Mouse (Mus musculus): ENCODE measurements at regions not wholly inside any gene's neighbourhood (a gene's known extent, or its start where the extent isn't known, plus 50 kb on each side); places are given as distances from the start of the nearest gene placed in this dataset.

GRCm38 (mm10) chr2:124821366-124821765, 246.6 kb upstream of the Slc24a5 start:
- no peaks in the 10 kb centered on the region for H3K36me3 ChIP-seq (ENCODE audit: control insufficient read depth, insufficient read depth, low read length)
- H3K9ac ChIP-seq (replicated peaks; ENCODE audit: low read depth, low read length), result no peak overlapping the region
- H3K4me3 ChIP-seq (ENCODE audit: low read depth, low read length), result no peak overlapping the region
- H3K4me2 ChIP-seq (ENCODE audit: low read depth, low read length), result no peak overlapping the region
- H3K9me3 ChIP-seq (ENCODE audit: control insufficient read depth, low read length), result no peaks in the 10 kb centered on the region
- 68% methylated on average over 4 of the region's 4 CpGs for WGBS
- H3K4me1 ChIP-seq (ENCODE audit: control insufficient read depth, insufficient read depth, low read length), result no peaks in the 10 kb centered on the region
- no peak for ATAC-seq (ENCODE audit: low read depth)
- H3K27me3 ChIP-seq (ENCODE audit: control insufficient read depth, insufficient read depth, low read length), result no peaks in the 10 kb centered on the region
- no peak overlapping the region for H3K27ac ChIP-seq (ENCODE audit: low read depth, low read length)

DNA sequence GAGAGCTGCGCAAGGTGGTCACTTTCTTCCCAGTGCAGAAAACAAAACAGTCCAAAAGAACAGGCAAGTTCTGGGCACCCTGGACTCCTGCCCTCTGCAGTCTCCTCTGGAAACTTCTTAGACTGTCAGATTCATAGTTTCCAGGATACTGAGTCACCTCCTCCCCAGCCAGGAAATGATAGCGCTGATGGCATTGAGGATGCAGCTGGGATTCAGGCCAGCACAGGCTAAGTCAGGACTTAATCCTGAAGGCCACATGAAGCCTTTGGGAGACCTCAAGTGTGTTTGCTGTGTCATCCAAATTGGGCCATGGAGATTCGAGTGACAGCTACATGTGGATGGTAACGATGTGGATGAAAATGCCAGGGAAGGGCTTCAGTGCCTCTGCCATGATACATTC, 219.1 kb upstream of the Slc24a5 start:
- Histone ChIP-seq H3K9me3 (ENCODE audit: control insufficient read depth, low read length) (no peaks in the 10 kb centered on the region), H3K27ac (ENCODE audit: low read depth, low read length) (no peak overlapping the region), H3K4me1 (ENCODE audit: control insufficient read depth, insufficient read depth, low read length) (no peaks in the 10 kb centered on the region), H3K27me3 (ENCODE audit: control insufficient read depth, insufficient read depth, low read length) (no peaks in the 10 kb centered on the region), H3K4me2 (ENCODE audit: low read depth, low read length) (no peak overlapping the region), H3K4me3 (ENCODE audit: low read depth, low read length) (no peak overlapping the region), H3K36me3 (ENCODE audit: control insufficient read depth, insufficient read depth, low read length) (no peaks in the 10 kb centered on the region), H3K9ac (replicated peaks; ENCODE audit: low read depth, low read length) (no peak overlapping the region)
- 89% methylated on average over 4 of the region's 4 CpGs for WGBS
- ATAC-seq (ENCODE audit: low read depth), result no peak

GRCm38 (mm10) chr2:124858504-124858903, 209.4 kb upstream of the Slc24a5 start:
- Histone ChIP-seq H3K4me2 (ENCODE audit: low read depth, low read length) (no peak overlapping the region), H3K9me3 (ENCODE audit: control insufficient read depth, low read length) (no peaks in the 10 kb centered on the region), H3K36me3 (ENCODE audit: control insufficient read depth, insufficient read depth, low read length) (no peaks in the 10 kb centered on the region), H3K9ac (replicated peaks; ENCODE audit: low read depth, low read length) (no peak overlapping the region), H3K27me3 (ENCODE audit: control insufficient read depth, insufficient read depth, low read length) (no peaks in the 10 kb centered on the region), H3K4me1 (ENCODE audit: control insufficient read depth, insufficient read depth, low read length) (no peaks in the 10 kb centered on the region), H3K27ac (ENCODE audit: low read depth, low read length) (no peak overlapping the region), H3K4me3 (ENCODE audit: low read depth, low read length) (no peak overlapping the region)
- WGBS, result 72% methylated on average over 3 of the region's 3 CpGs
- no peak for ATAC-seq (ENCODE audit: low read depth)

GRCm38 (mm10) chr2:124888209-124888608, 179.7 kb upstream of the Slc24a5 start:
- H3K27me3 ChIP-seq (ENCODE audit: control insufficient read depth, insufficient read depth, low read length), result no peaks in the 10 kb centered on the region
- no peaks in the 10 kb centered on the region for H3K4me1 ChIP-seq (ENCODE audit: control insufficient read depth, insufficient read depth, low read length)
- no peak overlapping the region for H3K9ac ChIP-seq (replicated peaks; ENCODE audit: low read depth, low read length)
- no peak overlapping the region for H3K27ac ChIP-seq (ENCODE audit: low read depth, low read length)
- 62% methylated on average over 4 of the region's 4 CpGs for WGBS
- H3K9me3 ChIP-seq (ENCODE audit: control insufficient read depth, low read length), result no peaks in the 10 kb centered on the region
- H3K4me2 ChIP-seq (ENCODE audit: low read depth, low read length), result no peak overlapping the region
- H3K36me3 ChIP-seq (ENCODE audit: control insufficient read depth, insufficient read depth, low read length), result no peaks in the 10 kb centered on the region
- H3K4me3 ChIP-seq (ENCODE audit: low read depth, low read length), result no peak overlapping the region
- ATAC-seq (ENCODE audit: low read depth), result no peak

DNA sequence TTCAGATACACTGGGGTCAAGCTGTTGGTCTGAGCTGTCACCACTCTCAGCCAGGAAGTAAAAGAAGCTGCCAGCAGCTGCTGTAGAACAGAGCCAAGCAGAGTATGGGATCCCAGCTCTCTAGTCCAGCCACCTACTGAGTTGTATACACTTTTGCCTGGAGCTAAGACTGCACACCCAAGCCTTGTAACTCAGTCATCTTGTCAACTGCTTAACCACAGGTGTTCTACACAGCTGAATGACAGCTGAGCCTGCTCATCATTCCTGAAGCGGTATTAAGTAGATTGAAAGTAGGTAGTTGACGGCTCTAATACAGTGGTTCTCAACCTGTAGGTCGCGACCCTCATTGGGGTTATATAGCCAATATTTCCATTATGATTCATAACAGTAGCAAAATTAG, 172.9 kb upstream of the Slc24a5 start:
- H3K4me2 ChIP-seq (ENCODE audit: low read depth, low read length), result no peak overlapping the region
- H3K36me3 ChIP-seq (ENCODE audit: control insufficient read depth, insufficient read depth, low read length), result no peaks in the 10 kb centered on the region
- no peak overlapping the region for H3K9ac ChIP-seq (replicated peaks; ENCODE audit: low read depth, low read length)
- ATAC-seq (ENCODE audit: low read depth), result no peak
- H3K27ac ChIP-seq (ENCODE audit: low read depth, low read length), result no peak overlapping the region
- H3K27me3 ChIP-seq (ENCODE audit: control insufficient read depth, insufficient read depth, low read length), result no peaks in the 10 kb centered on the region
- no peak overlapping the region for H3K4me3 ChIP-seq (ENCODE audit: low read depth, low read length)
- 95% methylated on average over 4 of the region's 4 CpGs for WGBS
- no peaks in the 10 kb centered on the region for H3K9me3 ChIP-seq (ENCODE audit: control insufficient read depth, low read length)
- H3K4me1 ChIP-seq (ENCODE audit: control insufficient read depth, insufficient read depth, low read length), result no peaks in the 10 kb centered on the region

- no peaks in the 10 kb centered on the region for H3K27me3 ChIP-seq (ENCODE audit: control insufficient read depth, insufficient read depth, low read length)
- no peak overlapping the region for H3K4me2 ChIP-seq (ENCODE audit: low read depth, low read length)
- no peak overlapping the region for H3K4me3 ChIP-seq (ENCODE audit: low read depth, low read length)
- ATAC-seq (ENCODE audit: low read depth), result no peak
- H3K36me3 ChIP-seq (ENCODE audit: control insufficient read depth, insufficient read depth, low read length), result no peaks in the 10 kb centered on the region
- no peaks in the 10 kb centered on the region for H3K9me3 ChIP-seq (ENCODE audit: control insufficient read depth, low read length)
- H3K27ac ChIP-seq (ENCODE audit: low read depth, low read length), result no peak overlapping the region
- WGBS, result 89% methylated on average over 4 of the region's 4 CpGs
- H3K4me1 ChIP-seq (ENCODE audit: control insufficient read depth, insufficient read depth, low read length), result no peaks in the 10 kb centered on the region
- H3K9ac ChIP-seq (replicated peaks; ENCODE audit: low read depth, low read length), result no peak overlapping the region
Measured at GRCm38 (mm10) chr2:124903556-124903955, 164.4 kb upstream of the Slc24a5 start.

DNA sequence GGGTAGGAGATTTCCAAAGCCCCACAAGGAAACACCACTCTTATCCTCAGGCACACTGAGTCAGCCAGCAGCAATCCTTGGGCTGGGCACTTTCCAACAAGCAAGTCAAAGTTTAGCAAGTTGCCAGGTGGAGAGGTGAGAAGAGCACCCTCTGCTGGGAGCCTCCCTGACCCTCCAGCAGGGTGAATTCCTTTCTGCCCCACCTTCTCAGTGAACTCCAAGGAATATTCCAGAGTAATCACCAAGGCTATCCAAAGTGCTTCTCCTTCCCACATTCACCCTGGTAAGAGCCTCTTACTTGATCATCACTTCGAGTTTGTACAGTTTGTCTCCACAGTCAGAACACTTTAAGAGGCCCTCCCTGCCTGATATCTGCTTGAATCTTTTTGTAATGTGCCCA, 162.8 kb upstream of the Slc24a5 start:
- Histone ChIP-seq H3K27me3 (ENCODE audit: control insufficient read depth, insufficient read depth, low read length) (no peaks in the 10 kb centered on the region), H3K36me3 (ENCODE audit: control insufficient read depth, insufficient read depth, low read length) (no peaks in the 10 kb centered on the region), H3K4me3 (ENCODE audit: low read depth, low read length) (no peak overlapping the region), H3K4me2 (ENCODE audit: low read depth, low read length) (no peak overlapping the region), H3K4me1 (ENCODE audit: control insufficient read depth, insufficient read depth, low read length) (no peaks in the 10 kb centered on the region), H3K9me3 (ENCODE audit: control insufficient read depth, low read length) (no peaks in the 10 kb centered on the region), H3K9ac (replicated peaks; ENCODE audit: low read depth, low read length) (no peak overlapping the region), H3K27ac (ENCODE audit: low read depth, low read length) (no peak overlapping the region)
- no peak for ATAC-seq (ENCODE audit: low read depth)
- 88% methylated on average over 1 of the region's 1 CpGs for WGBS

DNA sequence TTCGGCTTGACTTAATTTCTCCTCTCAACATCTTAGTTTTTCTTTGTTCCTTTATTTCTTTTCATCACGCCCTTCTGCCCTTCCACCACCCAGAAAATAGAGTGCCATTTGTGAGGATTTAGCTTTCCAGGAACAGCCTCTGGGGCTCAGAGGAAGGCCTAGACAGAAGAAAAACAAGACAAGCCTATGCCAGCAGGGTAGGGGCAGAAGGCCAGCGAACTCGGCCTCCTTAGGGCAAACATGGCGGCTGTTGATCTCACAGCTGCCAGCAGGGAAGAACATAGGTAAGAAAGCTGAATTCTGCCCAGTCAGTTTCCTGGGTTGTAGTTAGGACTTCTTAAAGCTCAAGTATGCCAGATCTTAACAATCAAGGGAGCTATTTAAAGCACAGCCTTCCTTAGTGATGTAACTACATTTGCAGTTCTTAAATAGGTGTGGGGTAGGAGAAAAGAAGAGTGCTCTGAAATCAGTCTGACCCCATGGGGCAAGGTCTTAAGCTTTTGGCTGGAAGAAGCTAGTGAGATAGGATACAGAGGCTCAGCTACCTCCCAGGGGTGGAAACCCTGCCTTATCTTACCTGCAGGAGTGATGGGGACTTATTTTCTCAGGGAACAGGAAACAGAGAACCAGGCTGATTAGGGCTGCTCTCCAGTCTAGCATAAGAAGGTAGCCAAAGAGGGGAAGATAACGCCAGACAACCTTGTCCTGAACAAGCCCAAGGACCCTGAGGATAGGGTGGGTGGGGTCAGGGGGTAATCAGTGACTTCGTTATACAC, 148.8 kb upstream of the Slc24a5 start:
- Histone ChIP-seq H3K9ac (replicated peaks; ENCODE audit: low read depth, low read length) (no peak overlapping the region), H3K27ac (ENCODE audit: low read depth, low read length) (no peak overlapping the region), H3K9me3 (ENCODE audit: control insufficient read depth, low read length) (no peaks in the 10 kb centered on the region), H3K4me1 (ENCODE audit: control insufficient read depth, insufficient read depth, low read length) (no peaks in the 10 kb centered on the region), H3K4me2 (ENCODE audit: low read depth, low read length) (no peak overlapping the region), H3K27me3 (ENCODE audit: control insufficient read depth, insufficient read depth, low read length) (no peaks in the 10 kb centered on the region), H3K4me3 (ENCODE audit: low read depth, low read length) (no peak overlapping the region), H3K36me3 (ENCODE audit: control insufficient read depth, insufficient read depth, low read length) (no peaks in the 10 kb centered on the region)
- no peak for ATAC-seq (ENCODE audit: low read depth)
- 67% methylated on average over 7 of the region's 7 CpGs for WGBS

DNA sequence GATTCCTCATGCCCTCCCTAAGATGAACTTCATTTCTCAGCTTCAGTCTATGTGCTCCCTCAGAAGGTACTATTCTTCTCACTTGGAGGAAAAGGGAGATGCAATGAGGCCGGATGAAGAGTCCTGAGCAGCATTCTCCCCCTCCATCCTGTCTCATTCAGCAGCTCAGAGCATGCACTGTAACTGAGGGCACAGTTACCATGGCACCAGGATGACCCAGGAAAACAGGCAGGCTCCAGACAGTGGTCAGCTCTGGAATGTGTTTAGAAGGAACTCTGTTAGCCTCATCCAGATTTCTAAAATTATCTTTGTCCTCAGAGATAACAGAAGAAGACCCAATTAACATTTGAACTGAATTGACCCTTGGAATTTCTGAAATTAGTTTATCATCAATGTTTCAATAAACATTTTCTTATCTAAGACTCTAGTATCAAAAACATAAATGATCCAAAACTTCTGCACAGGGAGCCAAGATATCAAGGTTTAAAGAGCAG, 148.1 kb upstream of the Slc24a5 start:
- Histone ChIP-seq H3K9me3 (ENCODE audit: control insufficient read depth, low read length) (no peaks in the 10 kb centered on the region), H3K36me3 (ENCODE audit: control insufficient read depth, insufficient read depth, low read length) (no peaks in the 10 kb centered on the region), H3K9ac (replicated peaks; ENCODE audit: low read depth, low read length) (no peak overlapping the region), H3K4me2 (ENCODE audit: low read depth, low read length) (no peak overlapping the region), H3K27me3 (ENCODE audit: control insufficient read depth, insufficient read depth, low read length) (no peaks in the 10 kb centered on the region), H3K27ac (ENCODE audit: low read depth, low read length) (no peak overlapping the region), H3K4me1 (ENCODE audit: control insufficient read depth, insufficient read depth, low read length) (no peaks in the 10 kb centered on the region), H3K4me3 (ENCODE audit: low read depth, low read length) (no peak overlapping the region)
- ATAC-seq (ENCODE audit: low read depth), result no peak
- WGBS, result 48% methylated on average over 1 of the region's 1 CpGs

Measured in neural tube, embryonic 14.5 days (tissue).